35 mouse cellular contexts compared by ENCODE assay signal in the genomic region with DNA sequence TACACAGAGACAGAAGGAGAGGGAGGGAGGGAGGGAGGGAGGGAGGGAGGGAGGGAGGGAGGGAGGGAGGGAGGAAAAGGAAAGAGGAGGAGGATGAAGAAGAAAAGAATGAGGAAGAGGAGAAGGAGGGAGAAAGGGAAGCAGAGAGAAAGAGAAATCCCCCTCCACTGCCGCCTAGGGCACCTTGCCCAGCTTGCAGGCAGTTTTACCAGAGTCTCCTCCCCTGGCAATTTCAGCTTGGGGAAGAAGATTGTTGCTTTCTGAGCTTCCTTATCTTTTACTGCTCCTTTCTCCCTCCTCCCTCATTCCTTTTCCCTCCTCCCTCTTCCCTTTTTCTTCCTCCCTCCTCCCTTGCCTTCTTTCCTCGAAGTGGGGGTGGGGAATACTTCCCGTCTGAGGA. TPM values are rescaled to one million over a fixed set of nuclear protein-coding genes. Genes with fewer than 3 reads are reported as not detected.
"Had no signal": no experiment of that assay in that cellular context is flagged by ENCODE, and none has a peak within 500 bp of the region (broad histone marks: within the 10 kb centered on the region; RNA-seq: fewer than 3 reads in every experiment).

No protein-coding gene starts in this region.

- DNase-seq: cerebellum, adult 9-10 months; cerebellum, adult 9-11 months; cerebellum, postnatal 10 days; cerebellum, postnatal 14 days; cerebellum, postnatal 25 days; cerebellum, postnatal 36 days; embryo, embryonic 11 days; forebrain, postnatal 0 days; gastrocnemius, adult 2 months; gastrocnemius, postnatal 10 days; gastrocnemius, postnatal 14 days; gastrocnemius, postnatal 25 days; gastrocnemius, postnatal 36 days; heart, adult 18-20 months; heart, adult 2 months had no signal

- H3K4me2 ChIP-seq: embryonic facial prominence, embryonic 12.5 days; embryonic facial prominence, embryonic 13.5 days; embryonic facial prominence, embryonic 15.5 days; forebrain, embryonic 12.5 days; forebrain, embryonic 13.5 days; forebrain, embryonic 15.5 days had no signal

- H3K4me3 ChIP-seq: embryonic facial prominence, embryonic 10.5 days; embryonic facial prominence, embryonic 12.5 days; embryonic facial prominence, embryonic 13.5 days; embryonic facial prominence, embryonic 15.5 days; erythroblast, embryonic 14.5 days; forebrain, embryonic 10.5 days; forebrain, embryonic 12.5 days; forebrain, embryonic 13.5 days; forebrain, embryonic 15.5 days; gastrocnemius, adult 2 months; heart, adult 2 months; heart, embryonic 10.5 days had no signal

- H3K36me3 ChIP-seq: embryonic facial prominence, embryonic 10.5 days; embryonic facial prominence, embryonic 12.5 days; embryonic facial prominence, embryonic 13.5 days; embryonic facial prominence, embryonic 15.5 days; forebrain, embryonic 10.5 days; forebrain, embryonic 12.5 days; forebrain, embryonic 15.5 days; heart, embryonic 10.5 days had no signal

- H3K4me1 ChIP-seq: embryonic facial prominence, embryonic 10.5 days; embryonic facial prominence, embryonic 12.5 days; embryonic facial prominence, embryonic 13.5 days; embryonic facial prominence, embryonic 15.5 days; forebrain, embryonic 10.5 days; forebrain, embryonic 13.5 days; forebrain, embryonic 15.5 days; heart, embryonic 10.5 days had no signal

- H3K27ac ChIP-seq: embryonic facial prominence, embryonic 10.5 days; embryonic facial prominence, embryonic 12.5 days; embryonic facial prominence, embryonic 13.5 days; embryonic facial prominence, embryonic 15.5 days; forebrain, embryonic 10.5 days; forebrain, embryonic 12.5 days; forebrain, embryonic 13.5 days; forebrain, embryonic 15.5 days; gastrocnemius, adult 2 months; heart, adult 2 months; heart, embryonic 10.5 days had no signal

- ATAC-seq: forebrain, embryonic 13.5 days; forebrain, embryonic 14.5 days; forebrain, embryonic 15.5 days; forebrain, embryonic 16.5 days; forebrain, postnatal 0 days had no signal

- H3K27me3 ChIP-seq: embryonic facial prominence, embryonic 12.5 days; embryonic facial prominence, embryonic 13.5 days; embryonic facial prominence, embryonic 15.5 days; forebrain, embryonic 13.5 days; forebrain, embryonic 15.5 days had no signal

- H3K9ac ChIP-seq: embryonic facial prominence, embryonic 12.5 days; embryonic facial prominence, embryonic 13.5 days; embryonic facial prominence, embryonic 15.5 days; forebrain, embryonic 12.5 days; forebrain, embryonic 13.5 days; forebrain, embryonic 15.5 days; forebrain, postnatal 0 days had no signal

- H3K9me3 ChIP-seq: embryonic facial prominence, embryonic 12.5 days; embryonic facial prominence, embryonic 13.5 days; embryonic facial prominence, embryonic 15.5 days; forebrain, embryonic 12.5 days; forebrain, embryonic 13.5 days; forebrain, embryonic 15.5 days; heart, embryonic 10.5 days had no signal

RNA-seq across cellular contexts. Expression of gene Itih4, which starts 16.8 kb away (rescaled TPM):
- total RNA-seq: common myeloid progenitor, adult 5-6 weeks; forebrain, postnatal 0 days; gastrocnemius, postnatal 14 days; gastrocnemius, postnatal 25 days; granulocyte monocyte progenitor cell, adult 5-6 weeks had no signal
- polyA plus RNA-seq: embryonic facial prominence, embryonic 10.5 days; embryonic facial prominence, embryonic 11.5 days; embryonic facial prominence, embryonic 12.5 days; embryonic facial prominence, embryonic 13.5 days; embryonic facial prominence, embryonic 14.5 days; embryonic facial prominence, embryonic 15.5 days; forebrain, embryonic 10.5 days; forebrain, embryonic 11.5 days; forebrain, embryonic 12.5 days; forebrain, embryonic 13.5 days; forebrain, embryonic 14.5 days; forebrain, embryonic 15.5 days; forebrain, embryonic 16.5 days had no signal

RNA-seq across cellular contexts. Expression of gene Itih3, which starts 20.5 kb away (rescaled TPM):
- total RNA-seq: common myeloid progenitor, adult 5-6 weeks; granulocyte monocyte progenitor cell, adult 5-6 weeks had no signal
- polyA plus RNA-seq: embryonic facial prominence, embryonic 10.5 days; embryonic facial prominence, embryonic 13.5 days had no signal

RNA-seq across cellular contexts. Expression of gene Itih1, which starts 40.1 kb away (rescaled TPM):
- total RNA-seq: common myeloid progenitor, adult 5-6 weeks; forebrain, postnatal 0 days; gastrocnemius, adult 2 months; gastrocnemius, postnatal 14 days; gastrocnemius, postnatal 25 days; granulocyte monocyte progenitor cell, adult 5-6 weeks; heart, adult 18-20 months; heart, adult 2 months; heart, adult 8-10 months had no signal
- polyA plus RNA-seq: cortical plate, adult 2 months; embryonic facial prominence, embryonic 10.5 days; embryonic facial prominence, embryonic 11.5 days; embryonic facial prominence, embryonic 12.5 days; embryonic facial prominence, embryonic 13.5 days; embryonic facial prominence, embryonic 14.5 days; embryonic facial prominence, embryonic 15.5 days; erythroblast, embryonic 14.5 days; forebrain, embryonic 10.5 days; forebrain, embryonic 11.5 days; forebrain, embryonic 12.5 days; forebrain, embryonic 13.5 days; forebrain, embryonic 14.5 days; forebrain, embryonic 15.5 days; forebrain, embryonic 16.5 days; forebrain, postnatal 0 days; frontal cortex, adult 2 months had no signal
